Mouse (Mus musculus): ENCODE results near the gene Bbip1. TPM values are rescaled to one million over a fixed set of nuclear protein-coding genes. Genes with fewer than 3 reads are reported as not detected.
"Not testable (repeated sequence)": the region's sequence is repeated elsewhere in the genome, so short reads cannot be mapped to it uniquely, and the experiment has no call there.

The Bbip1 gene
- polyA plus RNA-seq, 1 experiment from 2014 or later = 69.7 TPM

DNA sequence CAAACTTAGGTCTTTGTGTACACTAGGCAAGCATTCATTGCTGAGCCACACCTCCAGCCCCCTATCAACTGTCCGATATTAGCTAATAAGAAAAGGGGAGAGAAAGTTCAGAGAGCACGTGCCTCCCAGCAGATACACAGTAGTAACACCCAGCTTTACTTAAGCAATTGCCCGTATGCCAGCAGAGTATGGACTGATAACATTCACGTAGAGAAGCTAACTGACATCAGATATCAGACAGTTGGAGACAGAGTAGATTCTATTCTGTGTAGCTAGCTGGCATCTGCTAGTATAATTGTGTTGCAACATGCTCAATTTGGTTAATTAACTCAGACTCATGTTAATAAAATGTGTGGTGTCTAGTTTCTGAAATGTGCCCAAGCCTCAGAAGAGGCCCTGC lies 3.3 kb downstream of the Bbip1 start:
- H3K4me3 ChIP-seq (ENCODE audit: low read depth, low read length) = no peak overlapping the region
- H3K4me1 ChIP-seq (ENCODE audit: control insufficient read depth, insufficient read depth, low read length) = peaks cover 8% of the 10 kb centered on the region; the same call in 1 of the 2 replicates
- no peak overlapping the region for H3K4me2 ChIP-seq
- no peaks in the 10 kb centered on the region for H3K27me3 ChIP-seq (ENCODE audit: control insufficient read depth, insufficient read depth, low read length)
- H3K9me3 ChIP-seq (replicated peaks; ENCODE audit: control insufficient read depth, low read length) = no peaks in the 10 kb centered on the region
- peaks cover 4% of the 10 kb centered on the region; the same call in 1 of the 2 replicates for H3K36me3 ChIP-seq (ENCODE audit: control insufficient read depth, insufficient read depth, low read length)
- no peak overlapping the region for H3K9ac ChIP-seq (ENCODE audit: low read depth, low read length)
- ATAC-seq (replicated peaks; ENCODE audit: insufficient number of reproducible peaks, low FRiP score, low TSS enrichment) = no peak
- WGBS (ENCODE audit: insufficient replicate concordance) = 73% methylated on average over 4 of the region's 4 CpGs
- no peak overlapping the region for H3K27ac ChIP-seq (ENCODE audit: low read depth, low read length)

GRCm38 (mm10) chr19:53939467-53939866 lies 5.0 kb downstream of the Bbip1 start:
- ATAC-seq (replicated peaks; ENCODE audit: insufficient number of reproducible peaks, low FRiP score, low TSS enrichment) = no peak
- peaks cover 8% of the 10 kb centered on the region; the same call in 1 of the 2 replicates for H3K4me1 ChIP-seq (ENCODE audit: control insufficient read depth, insufficient read depth, low read length)
- H3K4me2 ChIP-seq = no peak overlapping the region
- no peak overlapping the region for H3K4me3 ChIP-seq (ENCODE audit: low read depth, low read length)
- H3K9me3 ChIP-seq (replicated peaks; ENCODE audit: control insufficient read depth, low read length) = no peaks in the 10 kb centered on the region
- H3K27ac ChIP-seq (ENCODE audit: low read depth, low read length) = no peak overlapping the region
- 55% methylated on average over 4 of the region's 4 CpGs for WGBS (ENCODE audit: insufficient replicate concordance)
- H3K27me3 ChIP-seq (ENCODE audit: control insufficient read depth, insufficient read depth, low read length) = no peaks in the 10 kb centered on the region
- H3K36me3 ChIP-seq (ENCODE audit: control insufficient read depth, insufficient read depth, low read length) = peaks cover 4% of the 10 kb centered on the region; the same call in 1 of the 2 replicates
- H3K9ac ChIP-seq (ENCODE audit: low read depth, low read length) = no peak overlapping the region

- Histone ChIP-seq H3K4me1 (ENCODE audit: control insufficient read depth, insufficient read depth, low read length) (no peaks in the 10 kb centered on the region), H3K27me3 (ENCODE audit: control insufficient read depth, insufficient read depth, low read length) (no peaks in the 10 kb centered on the region), H3K4me2 (no peak overlapping the region), H3K36me3 (ENCODE audit: control insufficient read depth, insufficient read depth, low read length) (peaks cover 10% of the 10 kb centered on the region; the same call in 1 of the 2 replicates), H3K27ac (ENCODE audit: low read depth, low read length) (no peak overlapping the region), H3K9ac (ENCODE audit: low read depth, low read length) (no peak overlapping the region), H3K4me3 (ENCODE audit: low read depth, low read length) (no peak overlapping the region), H3K9me3 (replicated peaks; ENCODE audit: control insufficient read depth, low read length) (no peaks in the 10 kb centered on the region)
- ATAC-seq (replicated peaks; ENCODE audit: insufficient number of reproducible peaks, low FRiP score, low TSS enrichment) = no peak
Observed at GRCm38 (mm10) chr19:53934046-53934445, 10.4 kb downstream of the Bbip1 start.

- no peak overlapping the region for H3K4me3 ChIP-seq (ENCODE audit: low read depth, low read length)
- no peak for ATAC-seq (replicated peaks; ENCODE audit: insufficient number of reproducible peaks, low FRiP score, low TSS enrichment)
Observed at GRCm38 (mm10) chr19:53933050-53933449, 11.4 kb downstream of the Bbip1 start.

GRCm38 (mm10) chr19:53929218-53929617 lies 15.2 kb downstream of the Bbip1 start:
- 86% methylated on average over 3 of the region's 3 CpGs for WGBS (ENCODE audit: insufficient replicate concordance)
- no peak overlapping the region for H3K4me3 ChIP-seq (ENCODE audit: low read depth, low read length)
- ATAC-seq (replicated peaks; ENCODE audit: insufficient number of reproducible peaks, low FRiP score, low TSS enrichment) = no peak
- H3K9ac ChIP-seq (ENCODE audit: low read depth, low read length) = no peak overlapping the region
- H3K4me2 ChIP-seq = no peak overlapping the region
- no peaks in the 10 kb centered on the region for H3K4me1 ChIP-seq (ENCODE audit: control insufficient read depth, insufficient read depth, low read length)
- peaks cover 6% of the 10 kb centered on the region; the same call in 1 of the 2 replicates for H3K36me3 ChIP-seq (ENCODE audit: control insufficient read depth, insufficient read depth, low read length)
- H3K9me3 ChIP-seq (replicated peaks; ENCODE audit: control insufficient read depth, low read length) = no peaks in the 10 kb centered on the region
- no peak overlapping the region for H3K27ac ChIP-seq (ENCODE audit: low read depth, low read length)
- H3K27me3 ChIP-seq (ENCODE audit: control insufficient read depth, insufficient read depth, low read length) = no peaks in the 10 kb centered on the region

More at GRCm38 (mm10) chr19:53933050-53933449, 11.4 kb downstream of the Bbip1 start:
- no peak overlapping the region for H3K27ac ChIP-seq (ENCODE audit: low read depth, low read length)
- H3K27me3 ChIP-seq (ENCODE audit: control insufficient read depth, insufficient read depth, low read length) = no peaks in the 10 kb centered on the region
- no peak overlapping the region for H3K9ac ChIP-seq (ENCODE audit: low read depth, low read length)
- no peaks in the 10 kb centered on the region for H3K9me3 ChIP-seq (replicated peaks; ENCODE audit: control insufficient read depth, low read length)
- H3K36me3 ChIP-seq (ENCODE audit: control insufficient read depth, insufficient read depth, low read length) = peaks cover 6% of the 10 kb centered on the region; the same call in 1 of the 2 replicates
- H3K4me1 ChIP-seq (ENCODE audit: control insufficient read depth, insufficient read depth, low read length) = no peaks in the 10 kb centered on the region
- H3K4me2 ChIP-seq = no peak overlapping the region

DNA sequence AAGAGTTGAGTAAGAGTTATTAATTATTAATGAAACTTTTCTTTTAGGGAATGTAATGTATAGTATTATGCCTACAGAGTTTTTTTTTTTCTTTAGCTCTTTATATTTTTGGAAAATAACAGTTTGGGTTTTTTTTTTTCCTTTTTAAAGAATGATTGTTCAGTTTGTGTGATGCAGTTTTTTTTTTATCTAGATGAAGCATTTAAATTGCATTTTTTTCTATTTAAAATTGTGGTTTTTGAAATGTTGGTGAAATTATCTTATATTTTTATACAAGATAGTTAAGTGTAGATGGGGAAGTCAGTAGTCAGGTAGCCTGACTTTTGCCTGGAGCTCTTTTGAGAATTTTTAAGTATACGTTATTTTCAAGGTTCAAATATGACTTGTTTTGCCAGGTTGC lies 17.7 kb downstream of the Bbip1 start:
- H3K9ac ChIP-seq (ENCODE audit: low read depth, low read length) = no peak overlapping the region
- peaks cover 6% of the 10 kb centered on the region for H3K36me3 ChIP-seq (ENCODE audit: control insufficient read depth, insufficient read depth, low read length)
- no peaks in the 10 kb centered on the region for H3K27me3 ChIP-seq (ENCODE audit: control insufficient read depth, insufficient read depth, low read length)
- 83% methylated on average over 1 of the region's 1 CpGs for WGBS (ENCODE audit: insufficient replicate concordance)
- no peak for ATAC-seq (replicated peaks; ENCODE audit: insufficient number of reproducible peaks, low FRiP score, low TSS enrichment)
- no peaks in the 10 kb centered on the region for H3K9me3 ChIP-seq (replicated peaks; ENCODE audit: control insufficient read depth, low read length)
- H3K4me3 ChIP-seq (ENCODE audit: low read depth, low read length) = no peak overlapping the region
- H3K4me1 ChIP-seq (ENCODE audit: control insufficient read depth, insufficient read depth, low read length) = no peaks in the 10 kb centered on the region
- H3K27ac ChIP-seq (ENCODE audit: low read depth, low read length) = no peak overlapping the region
- no peak overlapping the region for H3K4me2 ChIP-seq

GRCm38 (mm10) chr19:53925338-53925751 lies 19.1 kb downstream of the Bbip1 start:
- Histone ChIP-seq H3K4me1 (ENCODE audit: control insufficient read depth, insufficient read depth, low read length) (no peaks in the 10 kb centered on the region), H3K36me3 (ENCODE audit: control insufficient read depth, insufficient read depth, low read length) (peaks cover 3% of the 10 kb centered on the region), H3K27ac (ENCODE audit: low read depth, low read length) (no peak overlapping the region), H3K4me2 (no peak overlapping the region), H3K4me3 (ENCODE audit: low read depth, low read length) (no peak overlapping the region), H3K9ac (ENCODE audit: low read depth, low read length) (no peak overlapping the region), H3K27me3 (ENCODE audit: control insufficient read depth, insufficient read depth, low read length) (no peaks in the 10 kb centered on the region), H3K9me3 (replicated peaks; ENCODE audit: control insufficient read depth, low read length) (no peaks in the 10 kb centered on the region)
- no peak for ATAC-seq (replicated peaks; ENCODE audit: insufficient number of reproducible peaks, low FRiP score, low TSS enrichment)
- 92% methylated on average over 2 of the region's 2 CpGs for WGBS (ENCODE audit: insufficient replicate concordance)

DNA sequence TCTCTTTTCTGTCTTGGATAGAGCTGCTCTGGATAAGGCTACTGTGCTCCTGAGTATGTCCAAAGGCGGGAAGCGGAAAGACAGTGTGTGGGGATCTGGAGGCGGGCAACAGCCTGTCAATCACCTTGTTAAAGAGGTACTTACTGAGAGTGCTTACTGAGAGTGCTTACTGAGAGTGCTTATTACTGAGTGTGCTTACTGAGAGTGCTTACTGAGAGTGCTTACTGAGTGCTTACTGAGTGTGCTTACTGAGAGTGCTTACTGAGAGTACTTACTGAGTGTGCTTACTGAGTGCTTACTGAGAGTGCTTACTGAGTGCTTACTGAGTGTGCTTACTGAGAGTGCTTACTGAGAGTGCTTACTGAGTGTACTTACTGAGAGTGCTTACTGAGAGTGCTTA lies 22.4 kb downstream of the Bbip1 start:
- H3K9ac ChIP-seq (ENCODE audit: low read depth, low read length); ATAC-seq (replicated peaks; ENCODE audit: insufficient number of reproducible peaks, low FRiP score, low TSS enrichment); H3K27me3 ChIP-seq (ENCODE audit: control insufficient read depth, insufficient read depth, low read length); H3K4me2 ChIP-seq; H3K4me3 ChIP-seq (ENCODE audit: low read depth, low read length); H3K9me3 ChIP-seq (replicated peaks; ENCODE audit: control insufficient read depth, low read length); H3K4me1 ChIP-seq (ENCODE audit: control insufficient read depth, insufficient read depth, low read length); H3K27ac ChIP-seq (ENCODE audit: low read depth, low read length): not testable (repeated sequence)
- peaks cover 11% of the 10 kb centered on the region for H3K36me3 ChIP-seq (ENCODE audit: control insufficient read depth, insufficient read depth, low read length)
- WGBS (ENCODE audit: insufficient replicate concordance) = 84% methylated on average over 3 of the region's 3 CpGs

GRCm38 (mm10) chr19:53919541-53919940 lies 24.9 kb downstream of the Bbip1 start:
- Histone ChIP-seq H3K4me2 (no peak overlapping the region), H3K9me3 (replicated peaks; ENCODE audit: control insufficient read depth, low read length) (no peaks in the 10 kb centered on the region), H3K27me3 (ENCODE audit: control insufficient read depth, insufficient read depth, low read length) (no peaks in the 10 kb centered on the region), H3K36me3 (ENCODE audit: control insufficient read depth, insufficient read depth, low read length) (peaks cover 14% of the 10 kb centered on the region), H3K9ac (ENCODE audit: low read depth, low read length) (no peak overlapping the region), H3K4me3 (ENCODE audit: low read depth, low read length) (no peak overlapping the region), H3K4me1 (ENCODE audit: control insufficient read depth, insufficient read depth, low read length) (no peaks in the 10 kb centered on the region), H3K27ac (ENCODE audit: low read depth, low read length) (no peak overlapping the region)
- ATAC-seq (replicated peaks; ENCODE audit: insufficient number of reproducible peaks, low FRiP score, low TSS enrichment) = no peak
- 84% methylated on average over 10 of the region's 10 CpGs for WGBS (ENCODE audit: insufficient replicate concordance)
